Mouse (Mus musculus): ENCODE results near the gene Camk2d. TPM values are rescaled to one million over a fixed set of nuclear protein-coding genes. Genes with fewer than 3 reads are reported as not detected.

The Camk2d gene
- polyA plus RNA-seq, 1 experiment: 43.4 TPM

DNA sequence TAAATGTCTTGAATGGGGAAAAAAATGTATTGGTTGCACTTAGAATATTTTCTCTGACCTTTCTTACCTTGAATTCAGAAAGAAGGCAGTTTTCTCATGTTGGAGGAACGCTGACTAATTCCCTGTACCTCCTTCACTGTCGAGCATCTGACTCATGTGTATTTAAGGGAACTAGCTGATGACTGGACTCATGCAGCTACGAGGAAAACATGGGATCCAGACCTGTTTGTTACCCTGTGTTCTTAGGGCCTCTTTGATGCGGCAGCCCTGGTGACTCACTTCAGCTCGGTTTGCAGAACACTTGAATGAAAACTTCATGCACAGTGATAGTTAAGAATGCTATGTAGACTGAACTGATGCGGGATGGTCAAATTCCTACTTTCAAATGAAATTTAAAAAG lies 64.9 kb downstream of the Camk2d start:
- peak overlapping the region; percentile 6; the same call in 1 of the 2 replicates for H3K27ac ChIP-seq (ENCODE audit: insufficient read depth, low read length)
- WGBS: 39% methylated on average over 6 of the region's 6 CpGs

GRCm38 (mm10) chr3:126661920-126662319 lies 65.8 kb downstream of the Camk2d start:
- TF ChIP-seq CTCF (IDR thresholded peaks at IDR 0.05; ENCODE audit: extremely low read depth, insufficient read depth, insufficient read length, insufficient replicate concordance): no peak
- no peak for TF ChIP-seq POLR2A (IDR thresholded peaks at IDR 0.05; ENCODE audit: low read depth, low read length)
- no peaks in the 10 kb centered on the region for H3K36me3 ChIP-seq (ENCODE audit: control insufficient read depth, insufficient read depth, low read length)
- no peak overlapping the region for H3K4me3 ChIP-seq (ENCODE audit: extremely low read depth, insufficient read depth, insufficient read length)
- no peak overlapping the region for H3K27ac ChIP-seq (ENCODE audit: insufficient read depth, low read length)
- 22% methylated on average over 3 of the region's 3 CpGs for WGBS
- H3K4me1 ChIP-seq (ENCODE audit: control insufficient read depth, insufficient read depth, insufficient read length): peaks cover 37% of the 10 kb centered on the region; the same call in 1 of the 2 replicates
- no peaks in the 10 kb centered on the region for H3K27me3 ChIP-seq (ENCODE audit: control insufficient read depth, insufficient read depth, low read length)
- DNase-seq (ENCODE audit: low read depth in 1 of 2, low spot score in 2 of 2): peak in 1 of 2 experiments; percentile 67

More for the DNA sequence above, 64.9 kb downstream of the Camk2d start:
- DNase-seq (ENCODE audit: low read depth in 1 of 2, low spot score in 2 of 2): no peak
- TF ChIP-seq POLR2A (IDR thresholded peaks at IDR 0.05; ENCODE audit: low read depth, low read length) (no peak), CTCF (IDR thresholded peaks at IDR 0.05; ENCODE audit: extremely low read depth, insufficient read depth, insufficient read length, insufficient replicate concordance) (no peak)
- peaks cover 37% of the 10 kb centered on the region; the same call in 1 of the 2 replicates for H3K4me1 ChIP-seq (ENCODE audit: control insufficient read depth, insufficient read depth, insufficient read length)
- no peaks in the 10 kb centered on the region for H3K36me3 ChIP-seq (ENCODE audit: control insufficient read depth, insufficient read depth, low read length)
- H3K27me3 ChIP-seq (ENCODE audit: control insufficient read depth, insufficient read depth, low read length): no peaks in the 10 kb centered on the region
- H3K4me3 ChIP-seq (ENCODE audit: extremely low read depth, insufficient read depth, insufficient read length): no peak overlapping the region

GRCm38 (mm10) chr3:126663436-126663835 lies 67.3 kb downstream of the Camk2d start:
- 40% methylated on average over 5 of the region's 5 CpGs for WGBS
- Histone ChIP-seq H3K36me3 (ENCODE audit: control insufficient read depth, insufficient read depth, low read length) (no peaks in the 10 kb centered on the region), H3K27ac (ENCODE audit: insufficient read depth, low read length) (no peak overlapping the region; the same call in 1 of the 2 replicates), H3K4me1 (ENCODE audit: control insufficient read depth, insufficient read depth, insufficient read length) (peaks cover 35% of the 10 kb centered on the region; the same call in 1 of the 2 replicates), H3K27me3 (ENCODE audit: control insufficient read depth, insufficient read depth, low read length) (no peaks in the 10 kb centered on the region), H3K4me3 (ENCODE audit: extremely low read depth, insufficient read depth, insufficient read length) (peak overlapping the region; percentile 17; the same call in 1 of the 2 replicates)
- TF ChIP-seq POLR2A (IDR thresholded peaks at IDR 0.05; ENCODE audit: low read depth, low read length) (no peak), CTCF (IDR thresholded peaks at IDR 0.05; ENCODE audit: extremely low read depth, insufficient read depth, insufficient read length, insufficient replicate concordance) (no peak)
- DNase-seq (ENCODE audit: low read depth in 1 of 2, low spot score in 2 of 2): no peak

GRCm38 (mm10) chr3:126665866-126666265 lies 69.8 kb downstream of the Camk2d start:
- no peak for DNase-seq (ENCODE audit: low read depth in 1 of 2, low spot score in 2 of 2)
- no peak for TF ChIP-seq POLR2A (IDR thresholded peaks at IDR 0.05; ENCODE audit: low read depth, low read length)
- no peak for TF ChIP-seq CTCF (IDR thresholded peaks at IDR 0.05; ENCODE audit: extremely low read depth, insufficient read depth, insufficient read length, insufficient replicate concordance)
- no peaks in the 10 kb centered on the region for H3K36me3 ChIP-seq (ENCODE audit: control insufficient read depth, insufficient read depth, low read length)
- whole genome bisulfite sequencing: 65% methylated on average over 1 of the region's 1 CpGs
- H3K27me3 ChIP-seq (ENCODE audit: control insufficient read depth, insufficient read depth, low read length): no peaks in the 10 kb centered on the region
- no peak overlapping the region for H3K27ac ChIP-seq (ENCODE audit: insufficient read depth, low read length)
- no peak overlapping the region for H3K4me3 ChIP-seq (ENCODE audit: extremely low read depth, insufficient read depth, insufficient read length)
- peaks cover 21% of the 10 kb centered on the region; the same call in 1 of the 2 replicates for H3K4me1 ChIP-seq (ENCODE audit: control insufficient read depth, insufficient read depth, insufficient read length)

DNA sequence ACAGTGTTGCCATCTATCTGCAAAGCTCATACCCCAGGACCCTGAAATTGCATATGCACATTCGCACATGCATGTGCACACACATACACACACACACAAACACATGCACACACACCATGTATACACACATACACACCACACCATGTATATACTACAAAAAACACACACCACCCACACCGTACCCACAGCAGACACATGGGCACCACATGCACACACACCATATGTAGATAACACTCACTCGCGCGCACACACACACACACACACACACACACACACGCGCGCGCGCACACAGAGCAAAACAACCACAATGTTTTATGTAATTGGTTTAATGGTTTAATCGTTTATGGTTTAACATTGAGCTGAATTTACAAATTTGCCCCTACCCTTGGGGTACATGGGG lies 70.9 kb downstream of the Camk2d start:
- Histone ChIP-seq H3K4me1 (ENCODE audit: control insufficient read depth, insufficient read depth, insufficient read length) (peaks cover 11% of the 10 kb centered on the region; the same call in 1 of the 2 replicates), H3K27me3 (ENCODE audit: control insufficient read depth, insufficient read depth, low read length) (no peaks in the 10 kb centered on the region), H3K27ac (ENCODE audit: insufficient read depth, low read length) (no peak overlapping the region), H3K4me3 (ENCODE audit: extremely low read depth, insufficient read depth, insufficient read length) (no peak overlapping the region), H3K36me3 (ENCODE audit: control insufficient read depth, insufficient read depth, low read length) (no peaks in the 10 kb centered on the region)
- no peak for DNase-seq (ENCODE audit: low read depth in 1 of 2, low spot score in 2 of 2)
- TF ChIP-seq CTCF (IDR thresholded peaks at IDR 0.05; ENCODE audit: extremely low read depth, insufficient read depth, insufficient read length, insufficient replicate concordance) (no peak), POLR2A (IDR thresholded peaks at IDR 0.05; ENCODE audit: low read depth, low read length) (no peak)
- 95% methylated on average over 11 of the region's 11 CpGs for WGBS

GRCm38 (mm10) chr3:126667451-126667850 lies 71.3 kb downstream of the Camk2d start:
- no peaks in the 10 kb centered on the region for H3K27me3 ChIP-seq (ENCODE audit: control insufficient read depth, insufficient read depth, low read length)
- TF ChIP-seq POLR2A (IDR thresholded peaks at IDR 0.05; ENCODE audit: low read depth, low read length): no peak
- TF ChIP-seq CTCF (IDR thresholded peaks at IDR 0.05; ENCODE audit: extremely low read depth, insufficient read depth, insufficient read length, insufficient replicate concordance): no peak
- no peak for DNase-seq (ENCODE audit: low read depth in 1 of 2, low spot score in 2 of 2)
- WGBS: 91% methylated on average over 7 of the region's 7 CpGs
- H3K27ac ChIP-seq (ENCODE audit: insufficient read depth, low read length): no peak overlapping the region; the same call in 1 of the 2 replicates
- H3K4me3 ChIP-seq (ENCODE audit: extremely low read depth, insufficient read depth, insufficient read length): no peak overlapping the region
- H3K4me1 ChIP-seq (ENCODE audit: control insufficient read depth, insufficient read depth, insufficient read length): peaks cover 8% of the 10 kb centered on the region; the same call in 1 of the 2 replicates
- H3K36me3 ChIP-seq (ENCODE audit: control insufficient read depth, insufficient read depth, low read length): no peaks in the 10 kb centered on the region

GRCm38 (mm10) chr3:126668123-126668522 lies 72.0 kb downstream of the Camk2d start:
- Histone ChIP-seq H3K36me3 (ENCODE audit: control insufficient read depth, insufficient read depth, low read length) (no peaks in the 10 kb centered on the region), H3K27me3 (ENCODE audit: control insufficient read depth, insufficient read depth, low read length) (no peaks in the 10 kb centered on the region), H3K4me3 (ENCODE audit: extremely low read depth, insufficient read depth, insufficient read length) (no peak overlapping the region), H3K27ac (ENCODE audit: insufficient read depth, low read length) (no peak overlapping the region), H3K4me1 (ENCODE audit: control insufficient read depth, insufficient read depth, insufficient read length) (peaks cover 7% of the 10 kb centered on the region; the same call in 1 of the 2 replicates)
- TF ChIP-seq CTCF (IDR thresholded peaks at IDR 0.05; ENCODE audit: extremely low read depth, insufficient read depth, insufficient read length, insufficient replicate concordance): no peak
- no peak for TF ChIP-seq POLR2A (IDR thresholded peaks at IDR 0.05; ENCODE audit: low read depth, low read length)
- WGBS: 85% methylated on average over 3 of the region's 3 CpGs
- DNase-seq (ENCODE audit: low read depth in 1 of 2, low spot score in 2 of 2): no peak

Data from spleen, adult 2 months (tissue).